Mouse (Mus musculus) ES-E14 (cell line): ENCODE measurements at regions not wholly inside any gene's neighbourhood (a gene's known extent, or its start where the extent isn't known, plus 50 kb on each side); places are given as distances from the start of the nearest gene placed in this dataset.

Experiments
- CHD2 ChIP-seq: IDR thresholded peaks from 2 replicates; pipeline ENCODE4 v1.6.1; 2014; ENCODE audit warnings: mild to moderate bottlenecking, low read depth, low read length, inconsistent platforms
- HCFC1 ChIP-seq: IDR thresholded peaks from 2 replicates; pipeline ENCODE4 v1.6.1; 2012; ENCODE audit warnings: low read length, inconsistent platforms, borderline replicate concordance; ENCODE audit not compliant: insufficient read depth
- ZC3H11A ChIP-seq: IDR thresholded peaks from 2 replicates; pipeline ENCODE4 v1.6.1; 2012; ENCODE audit warnings: low read depth, mild to moderate bottlenecking, inconsistent platforms, low read length, borderline replicate concordance
- ZNF384 ChIP-seq: IDR thresholded peaks from 2 replicates; pipeline ENCODE4 v1.6.1; 2012; ENCODE audit warnings: low read depth, low read length, inconsistent platforms

GRCm38 (mm10) chr10:37243136-37243535 lies 104.4 kb upstream of the Marcks start:
- TF ChIP-seq ZNF384 (no peak), ZC3H11A (no peak), CHD2 (no peak), HCFC1 (no peak)
